Mouse (Mus musculus) cerebellum, adult 2 months (tissue): Measurements from ENCODE around the gene Brip1.

Source experiments
- CTCF ChIP-seq: fragments of 200-500 bp; IDR thresholded peaks from 2 replicates; pipeline ENCODE4 v1.5.1; 2011; ENCODE audit warnings: low read depth, mild to moderate bottlenecking, control low read depth, low read length, moderate library complexity, borderline replicate concordance; ENCODE audit not compliant: insufficient read depth
- POLR2A ChIP-seq: fragments of 200-500 bp; IDR thresholded peaks from 2 replicates; pipeline ENCODE4 v1.6.1; 2011; ENCODE audit warnings: low read length, control low read depth, borderline replicate concordance; ENCODE audit not compliant: insufficient read depth

DNA sequence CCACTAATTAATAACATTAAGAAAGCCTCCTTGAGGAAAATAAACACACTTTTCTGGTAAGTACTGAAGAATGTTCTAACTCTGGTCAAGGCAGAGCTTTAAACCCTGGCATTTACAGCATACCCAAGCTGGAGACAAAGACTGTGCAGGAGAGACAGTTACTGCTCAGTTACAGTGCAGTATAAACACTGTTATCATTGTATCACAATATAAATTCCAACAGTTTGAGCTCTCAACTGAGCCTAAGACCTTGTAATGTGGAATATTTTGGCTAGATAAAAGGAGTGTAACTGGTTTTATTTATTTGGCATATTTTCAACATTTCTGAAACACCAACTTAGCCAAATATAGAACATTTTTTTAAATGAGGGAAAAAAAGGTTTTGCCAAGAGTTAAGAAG lies 112.2 kb downstream of the Brip1 start:
- TF ChIP-seq CTCF: no peak
- TF ChIP-seq POLR2A: no peak
